Mouse (Mus musculus): Measurements from ENCODE around the gene Glod4. TPM values are rescaled to one million over a fixed set of nuclear protein-coding genes. Genes with fewer than 3 reads are reported as not detected.

The Glod4 gene
- polyA plus RNA-seq, 1 experiment from 2014 or later = 125 TPM

- ATAC-seq (replicated peaks; ENCODE audit: low FRiP score) (no peak), DNase-seq (ENCODE audit: low spot score) (no peak)
- no peak overlapping the region for H3K27ac ChIP-seq (ENCODE audit: low read depth, low read length)
- no peaks in the 10 kb centered on the region for H3K36me3 ChIP-seq (ENCODE audit: control insufficient read depth, insufficient read depth, low read length)
- no peak overlapping the region for H3K4me2 ChIP-seq (ENCODE audit: low read depth, low read length, severe bottlenecking)
- H3K9me3 ChIP-seq (ENCODE audit: control insufficient read depth, low read length) = peaks cover 4% of the 10 kb centered on the region; the same call in 1 of the 2 replicates
- 69% methylated on average over 7 of the region's 7 CpGs for WGBS
- peaks cover 15% of the 10 kb centered on the region; the same call in 1 of the 2 replicates for H3K4me1 ChIP-seq (replicated peaks; ENCODE audit: control insufficient read depth, insufficient read depth, low read length)
- no peak overlapping the region for H3K4me3 ChIP-seq (ENCODE audit: low read depth, low read length)
- H3K27me3 ChIP-seq (ENCODE audit: control insufficient read depth, insufficient read depth, low read length) = no peaks in the 10 kb centered on the region
- no peak overlapping the region for H3K9ac ChIP-seq (ENCODE audit: low read length)
These were observed 42.0 kb upstream of the Glod4 start for GRCm38 (mm10) chr11:76285431-76286075.

DNA sequence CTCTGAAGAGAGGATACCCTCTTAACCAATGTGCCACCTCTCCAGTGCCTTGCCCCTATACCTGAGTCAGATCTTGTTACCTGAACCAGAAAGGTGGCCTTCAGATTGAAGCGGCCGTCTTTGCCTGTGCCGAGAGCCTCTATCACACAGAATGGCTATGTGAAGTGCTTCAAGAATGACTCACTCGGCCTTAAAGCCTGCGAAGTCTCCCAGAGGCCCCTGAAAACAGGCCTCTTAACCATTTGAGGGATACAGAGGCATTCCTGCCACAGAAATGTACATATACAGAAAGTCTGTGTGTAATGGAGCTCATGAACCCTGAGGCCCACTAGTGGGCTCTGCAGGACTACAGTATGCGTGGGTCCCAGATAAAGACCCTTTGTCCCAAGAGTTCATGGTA, 40.3 kb upstream of the Glod4 start:
- H3K27me3 ChIP-seq (ENCODE audit: control insufficient read depth, insufficient read depth, low read length) = no peaks in the 10 kb centered on the region
- ATAC-seq (replicated peaks; ENCODE audit: low FRiP score) (no peak), DNase-seq (ENCODE audit: low spot score) (no peak)
- no peaks in the 10 kb centered on the region for H3K36me3 ChIP-seq (ENCODE audit: control insufficient read depth, insufficient read depth, low read length)
- H3K27ac ChIP-seq (ENCODE audit: low read depth, low read length) = no peak overlapping the region
- peaks cover 21% of the 10 kb centered on the region; the same call in 1 of the 2 replicates for H3K4me1 ChIP-seq (replicated peaks; ENCODE audit: control insufficient read depth, insufficient read depth, low read length)
- WGBS = 95% methylated on average over 6 of the region's 6 CpGs
- H3K9ac ChIP-seq (ENCODE audit: low read length) = no peak overlapping the region
- H3K9me3 ChIP-seq (ENCODE audit: control insufficient read depth, low read length) = peaks cover 4% of the 10 kb centered on the region; the same call in 1 of the 2 replicates
- no peak overlapping the region for H3K4me3 ChIP-seq (ENCODE audit: low read depth, low read length)
- no peak overlapping the region for H3K4me2 ChIP-seq (ENCODE audit: low read depth, low read length, severe bottlenecking)

GRCm38 (mm10) chr11:76279971-76280370, 36.4 kb upstream of the Glod4 start:
- DNase-seq (ENCODE audit: low spot score) = no peak
- ATAC-seq (replicated peaks; ENCODE audit: low FRiP score) = no peak
- Histone ChIP-seq H3K4me1 (replicated peaks; ENCODE audit: control insufficient read depth, insufficient read depth, low read length) (peaks cover 8% of the 10 kb centered on the region; the same call in 1 of the 2 replicates), H3K9ac (ENCODE audit: low read length) (no peak overlapping the region), H3K36me3 (ENCODE audit: control insufficient read depth, insufficient read depth, low read length) (peaks cover 3% of the 10 kb centered on the region), H3K4me3 (ENCODE audit: low read depth, low read length) (no peak overlapping the region), H3K27ac (ENCODE audit: low read depth, low read length) (no peak overlapping the region), H3K9me3 (ENCODE audit: control insufficient read depth, low read length) (peaks cover 4% of the 10 kb centered on the region; the same call in 1 of the 2 replicates), H3K4me2 (ENCODE audit: low read depth, low read length, severe bottlenecking) (no peak overlapping the region), H3K27me3 (ENCODE audit: control insufficient read depth, insufficient read depth, low read length) (no peaks in the 10 kb centered on the region)
- WGBS = 73% methylated on average over 2 of the region's 2 CpGs

- ATAC-seq (replicated peaks; ENCODE audit: low FRiP score) (no peak), DNase-seq (ENCODE audit: low spot score) (no peak)
- Histone ChIP-seq H3K36me3 (ENCODE audit: control insufficient read depth, insufficient read depth, low read length) (peaks cover 3% of the 10 kb centered on the region), H3K27me3 (ENCODE audit: control insufficient read depth, insufficient read depth, low read length) (no peaks in the 10 kb centered on the region), H3K9ac (ENCODE audit: low read length) (no peak overlapping the region), H3K4me3 (ENCODE audit: low read depth, low read length) (no peak overlapping the region), H3K4me1 (replicated peaks; ENCODE audit: control insufficient read depth, insufficient read depth, low read length) (peaks cover 8% of the 10 kb centered on the region; the same call in 1 of the 2 replicates), H3K9me3 (ENCODE audit: control insufficient read depth, low read length) (peaks cover 4% of the 10 kb centered on the region; the same call in 1 of the 2 replicates), H3K27ac (ENCODE audit: low read depth, low read length) (peak overlapping the region; percentile 26; the same call in 1 of the 2 replicates), H3K4me2 (ENCODE audit: low read depth, low read length, severe bottlenecking) (no peak overlapping the region)
- 59% methylated on average over 14 of the region's 14 CpGs for WGBS
These were observed 35.7 kb upstream of the Glod4 start for GRCm38 (mm10) chr11:76278960-76279852.

DNA sequence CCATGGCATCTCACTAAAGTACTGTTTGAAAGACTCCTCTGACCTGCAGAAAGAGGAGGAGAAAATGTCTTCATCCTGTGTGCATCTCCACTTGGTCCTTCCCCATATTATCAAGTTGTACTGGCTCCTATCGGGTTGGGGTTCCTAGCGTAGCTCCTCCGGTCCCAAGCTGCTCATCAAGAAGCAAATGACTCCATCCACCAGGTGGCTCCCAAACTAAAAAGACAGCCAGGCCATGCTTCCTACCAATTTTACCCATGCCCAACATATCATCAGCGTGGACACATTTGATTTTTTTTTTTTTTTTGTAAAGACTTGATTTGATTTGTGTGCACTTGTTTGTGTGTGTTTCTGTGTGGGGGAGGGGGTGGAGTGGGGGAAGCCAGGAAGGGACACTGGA, 28.9 kb upstream of the Glod4 start:
- no peak overlapping the region for H3K4me3 ChIP-seq (ENCODE audit: low read depth, low read length)
- peaks cover 14% of the 10 kb centered on the region for H3K4me1 ChIP-seq (replicated peaks; ENCODE audit: control insufficient read depth, insufficient read depth, low read length)
- DNase-seq (ENCODE audit: low spot score) (no peak), ATAC-seq (replicated peaks; ENCODE audit: low FRiP score) (no peak)
- no peak overlapping the region for H3K4me2 ChIP-seq (ENCODE audit: low read depth, low read length, severe bottlenecking)
- H3K9ac ChIP-seq (ENCODE audit: low read length) = no peak overlapping the region
- H3K36me3 ChIP-seq (ENCODE audit: control insufficient read depth, insufficient read depth, low read length) = peaks cover 3% of the 10 kb centered on the region
- no peaks in the 10 kb centered on the region for H3K27me3 ChIP-seq (ENCODE audit: control insufficient read depth, insufficient read depth, low read length)
- H3K9me3 ChIP-seq (ENCODE audit: control insufficient read depth, low read length) = no peaks in the 10 kb centered on the region
- WGBS = 82% methylated on average over 4 of the region's 4 CpGs
- no peak overlapping the region for H3K27ac ChIP-seq (ENCODE audit: low read depth, low read length)

- 47% methylated on average over 6 of the region's 6 CpGs for WGBS
- DNase-seq (ENCODE audit: low spot score) (no peak), ATAC-seq (replicated peaks; ENCODE audit: low FRiP score) (no peak)
- no peaks in the 10 kb centered on the region for H3K27me3 ChIP-seq (ENCODE audit: control insufficient read depth, insufficient read depth, low read length)
- peaks cover 19% of the 10 kb centered on the region for H3K4me1 ChIP-seq (replicated peaks; ENCODE audit: control insufficient read depth, insufficient read depth, low read length)
- H3K4me3 ChIP-seq (ENCODE audit: low read depth, low read length) = no peak overlapping the region
- no peaks in the 10 kb centered on the region for H3K36me3 ChIP-seq (ENCODE audit: control insufficient read depth, insufficient read depth, low read length)
- H3K4me2 ChIP-seq (ENCODE audit: low read depth, low read length, severe bottlenecking) = no peak overlapping the region
- peak overlapping the region; percentile 30 for H3K9ac ChIP-seq (ENCODE audit: low read length)
- no peaks in the 10 kb centered on the region for H3K9me3 ChIP-seq (ENCODE audit: control insufficient read depth, low read length)
- H3K27ac ChIP-seq (ENCODE audit: low read depth, low read length) = peak overlapping the region; percentile 58
These were observed 25.1 kb upstream of the Glod4 start for GRCm38 (mm10) chr11:76268521-76269065.

DNA sequence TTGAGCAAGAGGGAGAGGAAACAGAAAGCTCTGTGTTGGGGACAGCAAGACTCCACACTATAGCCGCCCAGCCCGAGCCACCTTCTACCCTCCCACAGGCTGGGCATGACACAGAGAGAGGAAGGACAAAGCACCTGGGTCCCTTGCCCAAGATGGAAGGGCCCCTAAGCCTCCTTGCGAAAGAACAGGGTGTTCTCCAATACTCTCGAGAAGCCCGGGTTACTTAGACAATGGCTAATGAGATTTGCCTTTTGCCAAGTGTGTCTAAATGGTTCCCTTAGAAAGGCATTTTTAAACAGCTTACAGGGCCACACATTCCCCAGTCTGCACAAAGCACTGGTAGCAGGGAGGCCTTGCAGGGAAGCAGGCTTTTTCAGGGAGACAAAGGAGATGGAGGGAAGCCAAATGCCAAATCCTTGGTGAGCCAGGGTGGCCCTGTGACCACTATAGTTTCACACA, 24.5 kb upstream of the Glod4 start:
- Histone ChIP-seq H3K9me3 (ENCODE audit: control insufficient read depth, low read length) (no peaks in the 10 kb centered on the region), H3K4me1 (replicated peaks; ENCODE audit: control insufficient read depth, insufficient read depth, low read length) (peaks cover 24% of the 10 kb centered on the region), H3K9ac (ENCODE audit: low read length) (peak overlapping the region; percentile 30), H3K4me3 (ENCODE audit: low read depth, low read length) (no peak overlapping the region), H3K27me3 (ENCODE audit: control insufficient read depth, insufficient read depth, low read length) (no peaks in the 10 kb centered on the region), H3K27ac (ENCODE audit: low read depth, low read length) (peak overlapping the region; percentile 58), H3K4me2 (ENCODE audit: low read depth, low read length, severe bottlenecking) (no peak overlapping the region), H3K36me3 (ENCODE audit: control insufficient read depth, insufficient read depth, low read length) (no peaks in the 10 kb centered on the region)
- peak; percentile 45; the same call in 1 of the 2 replicates for ATAC-seq (replicated peaks; ENCODE audit: low FRiP score)
- DNase-seq (ENCODE audit: low spot score) = no peak
- WGBS = 7% methylated on average over 5 of the region's 5 CpGs

DNA sequence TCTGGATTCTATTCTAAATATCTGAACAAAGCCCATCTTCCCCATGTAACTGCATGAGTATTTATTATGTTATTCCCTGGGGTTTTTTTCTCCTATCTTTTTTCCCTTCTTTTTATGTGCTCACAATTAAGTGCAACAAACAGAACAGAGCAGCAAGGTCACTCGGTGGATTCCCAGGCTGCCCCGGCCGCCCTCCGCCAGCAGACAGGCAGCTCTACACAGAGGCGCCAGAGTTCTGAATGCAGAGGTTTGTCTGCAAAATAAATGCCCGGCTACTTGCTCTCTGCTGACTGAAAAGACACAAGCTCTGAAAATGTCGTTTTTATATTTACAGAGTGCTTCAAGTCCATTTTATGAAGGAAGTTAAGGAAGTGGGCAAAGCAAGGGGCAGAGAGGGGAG, 24.0 kb upstream of the Glod4 start:
- no peaks in the 10 kb centered on the region for H3K9me3 ChIP-seq (ENCODE audit: control insufficient read depth, low read length)
- H3K27me3 ChIP-seq (ENCODE audit: control insufficient read depth, insufficient read depth, low read length) = no peaks in the 10 kb centered on the region
- peak overlapping the region; percentile 30 for H3K9ac ChIP-seq (ENCODE audit: low read length)
- no peaks in the 10 kb centered on the region for H3K36me3 ChIP-seq (ENCODE audit: control insufficient read depth, insufficient read depth, low read length)
- H3K4me2 ChIP-seq (ENCODE audit: low read depth, low read length, severe bottlenecking) = no peak overlapping the region
- 26% methylated on average over 7 of the region's 7 CpGs for WGBS
- H3K27ac ChIP-seq (ENCODE audit: low read depth, low read length) = peak overlapping the region; percentile 58; the same call in 1 of the 2 replicates
- no peak overlapping the region for H3K4me3 ChIP-seq (ENCODE audit: low read depth, low read length)
- peaks cover 28% of the 10 kb centered on the region for H3K4me1 ChIP-seq (replicated peaks; ENCODE audit: control insufficient read depth, insufficient read depth, low read length)
- 0 out of 2 replicates have a peak, but pooled peaks have one; percentile 18 for ATAC-seq (replicated peaks; ENCODE audit: low FRiP score)
- DNase-seq (ENCODE audit: low spot score) = no peak

All from forebrain, embryonic 11.5 days (tissue).